Mouse (Mus musculus) ES-E14 (cell line): ENCODE results near the gene Dlgap1. TPM values are rescaled to one million over a fixed set of nuclear protein-coding genes. Genes with fewer than 3 reads are reported as not detected.

Experiments used
- DNase-seq: peaks from one replicate; pipeline ENCODE4 v3.0.0-alpha.2; 2013; ENCODE audit warnings: low read depth, low spot score
- H3K27ac ChIP-seq: 2 replicates; pipeline ENCODE4 v1.5.1; 2012; ENCODE audit warnings: low read depth, mild to moderate bottlenecking, low read length, moderate library complexity, mixed read lengths; ENCODE audit not compliant: poor library complexity, insufficient read depth, severe bottlenecking
- H3K36me3 ChIP-seq: 2 replicates; pipeline ENCODE4 v1.6.1; 2012; ENCODE audit warnings: mild to moderate bottlenecking, low read length, moderate library complexity, mixed read lengths; ENCODE audit not compliant: control insufficient read depth, poor library complexity, insufficient read depth, severe bottlenecking
- H3K4me1 ChIP-seq, 2 experiments: fragments of 150-350 bp in 1 of 2; sonication (generic) in 1 of 2; 2 replicates each; pipeline ENCODE4 v1.6.1; 2012; ENCODE audit warnings: low read length in 2 of 2, mild to moderate bottlenecking in 1 of 2, mixed read lengths in 1 of 2; ENCODE audit not compliant: control insufficient read depth in 2 of 2, insufficient read depth in 2 of 2, poor library complexity in 1 of 2
- H3K4me3 ChIP-seq, 2 experiments: fragments of 150-350 bp in 1 of 2; sonication (generic) in 1 of 2; 2 replicates each; pipeline ENCODE4 v1.5.1; 2012; ENCODE audit warnings: low read length in 2 of 2, low read depth in 1 of 2, mild to moderate bottlenecking in 1 of 2, mixed read lengths in 1 of 2; ENCODE audit not compliant: insufficient read depth in 1 of 2, poor library complexity in 1 of 2, severe bottlenecking in 1 of 2
- H3K9ac ChIP-seq: 2 replicates; pipeline ENCODE4 v1.6.1; 2012; ENCODE audit warnings: low read depth, mild to moderate bottlenecking, low read length, mixed read lengths; ENCODE audit not compliant: poor library complexity, insufficient read depth, severe bottlenecking
- H3K9me3 ChIP-seq: fragments of 150-350 bp; sonication (generic); 2 replicates; pipeline ENCODE4 v1.6.1; 2012; ENCODE audit warnings: low read depth, mild to moderate bottlenecking, low read length; ENCODE audit not compliant: control insufficient read depth, insufficient read depth
- CHD2 ChIP-seq: IDR thresholded peaks from 2 replicates; pipeline ENCODE4 v1.6.1; 2014; ENCODE audit warnings: mild to moderate bottlenecking, low read depth, low read length, inconsistent platforms
- HCFC1 ChIP-seq: IDR thresholded peaks from 2 replicates; pipeline ENCODE4 v1.6.1; 2012; ENCODE audit warnings: low read length, inconsistent platforms, borderline replicate concordance; ENCODE audit not compliant: insufficient read depth
- MAFK ChIP-seq: IDR thresholded peaks from 2 replicates; pipeline ENCODE4 v1.6.1; 2014; ENCODE audit warnings: mild to moderate bottlenecking, low read depth, low read length, inconsistent platforms; ENCODE audit not compliant: insufficient read depth
- ZC3H11A ChIP-seq: IDR thresholded peaks from 2 replicates; pipeline ENCODE4 v1.6.1; 2012; ENCODE audit warnings: low read depth, mild to moderate bottlenecking, inconsistent platforms, low read length, borderline replicate concordance
- ZNF384 ChIP-seq: IDR thresholded peaks from 2 replicates; pipeline ENCODE4 v1.6.1; 2012; ENCODE audit warnings: low read depth, low read length, inconsistent platforms
- in situ Hi-C, 2 experiments: fragments of 600-800 bp; cut with MboI; formaldehyde crosslinking; loops; one replicate each; pipeline ENCODE4 v1.15.1; 2025; ENCODE audit warnings: low sequenced_read_pairs in 2 of 2, inconsistent platforms in 1 of 2; ENCODE audit not compliant: unreplicated experiment in 2 of 2
- total RNA-seq: library from RNA; depleted of rRNA; stranded (reverse); fragments of 300-350 nt; gene quantifications from 2 replicates; pipeline ENCODE4 v1.2.3, GENCODE M21; 2012

The Dlgap1 gene
- total RNA-seq, 1 experiment = 0.94 TPM

DNA sequence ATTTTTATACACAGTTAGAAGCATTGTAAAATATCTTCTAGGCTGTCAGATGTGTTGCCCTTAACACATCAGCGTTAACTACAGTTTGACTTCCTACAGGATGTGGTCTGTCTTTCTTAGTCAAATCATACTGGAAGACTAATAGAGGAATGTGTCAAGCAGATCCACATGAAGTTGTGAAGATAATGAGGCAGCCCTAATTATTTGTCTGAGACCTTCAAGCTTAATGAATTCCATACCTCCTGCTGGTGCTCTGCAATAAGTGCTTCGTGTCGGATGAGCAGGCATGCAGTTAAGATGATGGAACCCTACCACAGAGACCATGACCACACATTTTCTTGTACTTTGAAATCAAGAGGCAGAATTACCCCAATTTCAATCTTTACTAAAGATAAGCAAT lies 294.3 kb downstream of the Dlgap1 start:
- TF ChIP-seq CHD2 (no peak), ZC3H11A (no peak), ZNF384 (no peak)
- Histone ChIP-seq H3K4me1 (no peaks in the 10 kb centered on the region), H3K9ac (no peak overlapping the region), H3K27ac (no peak overlapping the region), H3K36me3 (no peaks in the 10 kb centered on the region), H3K4me3 (no peak overlapping the region), H3K9me3 (no peaks in the 10 kb centered on the region)
- in situ Hi-C loops = no loop called here
- DNase-seq = no peak

GRCm38 (mm10) chr17:70272125-70272524 lies 303.3 kb downstream of the Dlgap1 start:
- Histone ChIP-seq H3K36me3 (no peaks in the 10 kb centered on the region), H3K27ac (no peak overlapping the region), H3K9ac (no peak overlapping the region), H3K4me1 (no peaks in the 10 kb centered on the region), H3K9me3 (no peaks in the 10 kb centered on the region), H3K4me3 (no peak overlapping the region)
- DNase-seq = no peak
- in situ Hi-C loops = no loop called here
- no peak for TF ChIP-seq ZC3H11A
- no peak for TF ChIP-seq HCFC1

DNA sequence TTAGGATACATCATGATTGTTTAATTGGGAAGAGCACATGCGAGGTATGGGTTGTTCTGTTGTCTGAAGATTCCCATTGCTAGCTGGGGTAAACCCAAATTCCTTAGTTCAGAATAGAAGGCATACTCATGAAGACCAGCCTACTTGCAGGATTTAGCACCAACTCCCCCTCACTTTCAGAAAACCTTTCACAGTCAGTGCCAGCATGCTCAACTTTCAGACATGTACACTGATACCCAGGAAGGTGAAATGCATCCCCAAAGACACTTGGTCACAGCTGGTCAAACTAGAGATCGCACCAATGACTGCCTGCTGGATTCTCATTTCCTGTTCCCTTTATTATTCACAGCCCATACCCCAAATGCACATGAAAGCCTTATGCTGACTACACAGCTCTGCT lies 318.8 kb downstream of the Dlgap1 start:
- H3K27ac ChIP-seq = no peak overlapping the region
- no peak overlapping the region for H3K4me3 ChIP-seq
- no peak overlapping the region for H3K9ac ChIP-seq
- in situ Hi-C loops = no loop called here
- H3K4me1 ChIP-seq = no peaks in the 10 kb centered on the region
- no peak for DNase-seq
- no peaks in the 10 kb centered on the region for H3K36me3 ChIP-seq
- no peaks in the 10 kb centered on the region for H3K9me3 ChIP-seq
- no peak for TF ChIP-seq ZNF384
- TF ChIP-seq MAFK = no peak
- TF ChIP-seq HCFC1 = no peak
- no peak for TF ChIP-seq CHD2
- no peak for TF ChIP-seq ZC3H11A

- no peak for DNase-seq
- TF ChIP-seq HCFC1 (no peak), MAFK (no peak), ZNF384 (no peak), ZC3H11A (no peak), CHD2 (no peak)
- Histone ChIP-seq H3K9me3 (no peaks in the 10 kb centered on the region), H3K36me3 (no peaks in the 10 kb centered on the region), H3K4me1 (no peaks in the 10 kb centered on the region), H3K4me3 (no peak overlapping the region), H3K27ac (no peak overlapping the region), H3K9ac (no peak overlapping the region)
- in situ Hi-C loops = no loop called here
Observed at GRCm38 (mm10) chr17:70294106-70294505, 325.2 kb downstream of the Dlgap1 start.

GRCm38 (mm10) chr17:70301941-70302478 lies 333.1 kb downstream of the Dlgap1 start:
- Histone ChIP-seq H3K9me3 (no peaks in the 10 kb centered on the region), H3K9ac (no peak overlapping the region), H3K36me3 (no peaks in the 10 kb centered on the region), H3K4me1 (no peaks in the 10 kb centered on the region), H3K4me3 (no peak overlapping the region), H3K27ac (no peak overlapping the region)
- no peak for DNase-seq
- in situ Hi-C loops = no loop called here
- TF ChIP-seq ZNF384 (no peak), ZC3H11A (no peak)
